Mouse (Mus musculus) spleen, postnatal 14 days (tissue): ENCODE data around the gene Lactb.
A peak's percentile ranks its signal among the peaks of the same experiment; 100 is the strongest.

Experiments used
- DNase-seq, 2 experiments: peaks; one replicate each; pipeline ENCODE4 v3.0.0; 2021 to 2022; ENCODE audit warnings: low spot score in 2 of 2

Gene Lactb

GRCm38 (mm10) chr9:66975239-66975645, at the start of gene Lactb:
Gene Lactb, minus strand, starts transcription at chr9:66975484.
- peak; percentile 93 to 94 for DNase-seq

- DNase-seq = no peak
Measured at GRCm38 (mm10) chr9:67023371-67023770, 48.1 kb upstream of the Lactb start.

GRCm38 (mm10) chr9:67020063-67020462, 44.8 kb upstream of the Lactb start:
- DNase-seq = no peak

GRCm38 (mm10) chr9:67013501-67013900, 38.2 kb upstream of the Lactb start:
- no peak for DNase-seq

GRCm38 (mm10) chr9:67012470-67012869, 37.2 kb upstream of the Lactb start:
- no peak for DNase-seq

GRCm38 (mm10) chr9:67011483-67011882, 36.2 kb upstream of the Lactb start:
- no peak for DNase-seq

- DNase-seq = no peak
Measured at GRCm38 (mm10) chr9:67008781-67009180, 33.5 kb upstream of the Lactb start.

GRCm38 (mm10) chr9:67006376-67006775, 31.1 kb upstream of the Lactb start:
- no peak for DNase-seq

GRCm38 (mm10) chr9:67005161-67005742, 30.0 kb upstream of the Lactb start:
- no peak for DNase-seq

- DNase-seq = no peak
Measured at GRCm38 (mm10) chr9:67003656-67004055, 28.4 kb upstream of the Lactb start.

- no peak for DNase-seq
Measured at GRCm38 (mm10) chr9:67003156-67003555, 27.9 kb upstream of the Lactb start.

- DNase-seq = no peak
Measured at GRCm38 (mm10) chr9:67001506-67001905, 26.2 kb upstream of the Lactb start.

GRCm38 (mm10) chr9:67001050-67001449, 25.8 kb upstream of the Lactb start:
- DNase-seq = peak; percentile 58 to 73

- no peak for DNase-seq
Measured at GRCm38 (mm10) chr9:66999698-67000097, 24.4 kb upstream of the Lactb start.

GRCm38 (mm10) chr9:66991750-66992410, 16.6 kb upstream of the Lactb start:
- DNase-seq = no peak

- DNase-seq = no peak
Measured at GRCm38 (mm10) chr9:66991021-66991749, 15.9 kb upstream of the Lactb start.

- DNase-seq = no peak
Measured at GRCm38 (mm10) chr9:66990046-66990445, 14.8 kb upstream of the Lactb start.

GRCm38 (mm10) chr9:66989581-66989980, 14.3 kb upstream of the Lactb start:
- DNase-seq = no peak

- DNase-seq = no peak
Measured at GRCm38 (mm10) chr9:66988888-66989414, 13.7 kb upstream of the Lactb start.

- no peak for DNase-seq
Measured at GRCm38 (mm10) chr9:66988198-66988887, 13.1 kb upstream of the Lactb start.

GRCm38 (mm10) chr9:66985377-66985776, 10.1 kb upstream of the Lactb start:
- no peak for DNase-seq

GRCm38 (mm10) chr9:66982085-66982484, 6.8 kb upstream of the Lactb start:
- no peak for DNase-seq
